Mouse (Mus musculus): ENCODE data around the gene S100a6.

The S100a6 gene

GRCm38 (mm10) chr3:90612728-90613291 is at the start of gene S100a6:
S100a6 (plus strand) TSS chr3:90612882.
- DNase-seq (ENCODE audit: low spot score in 2 of 2): no peak

GRCm38 (mm10) chr3:90574691-90575090 is 38.0 kb upstream of the S100a6 start:
- no peak for DNase-seq (ENCODE audit: low spot score in 2 of 2)

GRCm38 (mm10) chr3:90575320-90575719 is 37.4 kb upstream of the S100a6 start:
- no peak for DNase-seq (ENCODE audit: low spot score in 2 of 2)

- DNase-seq (ENCODE audit: low spot score in 2 of 2): no peak
These were observed 36.2 kb upstream of the S100a6 start for GRCm38 (mm10) chr3:90576351-90577001.

- DNase-seq (ENCODE audit: low spot score in 2 of 2): no peak
These were observed 33.2 kb upstream of the S100a6 start for GRCm38 (mm10) chr3:90579433-90579832.

- DNase-seq (ENCODE audit: low spot score in 2 of 2): no peak
These were observed 31.5 kb upstream of the S100a6 start for GRCm38 (mm10) chr3:90581141-90581540.

- no peak for DNase-seq (ENCODE audit: low spot score in 2 of 2)
These were observed 30.5 kb upstream of the S100a6 start for GRCm38 (mm10) chr3:90582156-90582555.

- DNase-seq (ENCODE audit: low spot score in 2 of 2): no peak
These were observed 30.1 kb upstream of the S100a6 start for GRCm38 (mm10) chr3:90582556-90582955.

- DNase-seq (ENCODE audit: low spot score in 2 of 2): no peak
These were observed 28.8 kb upstream of the S100a6 start for GRCm38 (mm10) chr3:90583893-90584292.

- DNase-seq (ENCODE audit: low spot score in 2 of 2): peak in 1 of 2 experiments; percentile 57
These were observed 27.1 kb upstream of the S100a6 start for GRCm38 (mm10) chr3:90585595-90585994.

- DNase-seq (ENCODE audit: low spot score in 2 of 2): no peak
These were observed 26.6 kb upstream of the S100a6 start for GRCm38 (mm10) chr3:90586016-90586643.

GRCm38 (mm10) chr3:90586906-90587305 is 25.8 kb upstream of the S100a6 start:
- DNase-seq (ENCODE audit: low spot score in 2 of 2): no peak

- DNase-seq (ENCODE audit: low spot score in 2 of 2): no peak
These were observed 25.2 kb upstream of the S100a6 start for GRCm38 (mm10) chr3:90587361-90588101.

- DNase-seq (ENCODE audit: low spot score in 2 of 2): no peak
These were observed 23.3 kb upstream of the S100a6 start for GRCm38 (mm10) chr3:90589390-90589789.

GRCm38 (mm10) chr3:90589947-90590346 is 22.7 kb upstream of the S100a6 start, which contains the start of gene S100a2:
S100a2 (plus strand) TSS chr3:90590247.
- no peak for DNase-seq (ENCODE audit: low spot score in 2 of 2)

GRCm38 (mm10) chr3:90594466-90594865 is 18.2 kb upstream of the S100a6 start:
- DNase-seq (ENCODE audit: low spot score in 2 of 2): no peak

GRCm38 (mm10) chr3:90595556-90595955 is 17.1 kb upstream of the S100a6 start:
- no peak for DNase-seq (ENCODE audit: low spot score in 2 of 2)

- DNase-seq (ENCODE audit: low spot score in 2 of 2): no peak
These were observed 15.9 kb upstream of the S100a6 start for GRCm38 (mm10) chr3:90596810-90597209.

- DNase-seq (ENCODE audit: low spot score in 2 of 2): no peak
These were observed 14.9 kb upstream of the S100a6 start for GRCm38 (mm10) chr3:90597736-90598135.

- no peak for DNase-seq (ENCODE audit: low spot score in 2 of 2)
These were observed 14.5 kb upstream of the S100a6 start for GRCm38 (mm10) chr3:90598212-90598611.

GRCm38 (mm10) chr3:90599401-90599800 is 13.3 kb upstream of the S100a6 start:
- DNase-seq (ENCODE audit: low spot score in 2 of 2): no peak

GRCm38 (mm10) chr3:90600036-90600435 is 12.6 kb upstream of the S100a6 start:
- DNase-seq (ENCODE audit: low spot score in 2 of 2): no peak
